Mouse (Mus musculus) lung, adult 2 months (tissue): Measurements from ENCODE around the gene Emilin1.

Experiments used
- CTCF ChIP-seq: fragments of 200-500 bp; IDR thresholded peaks from 2 replicates; pipeline ENCODE4 v1.5.1; 2011; ENCODE audit warnings: mild to moderate bottlenecking, low read length, control low read depth; ENCODE audit not compliant: insufficient read depth
- POLR2A ChIP-seq: fragments of 200-500 bp; IDR thresholded peaks from 2 replicates; pipeline ENCODE4 v1.6.1; 2011; ENCODE audit warnings: low read depth, mild to moderate bottlenecking, control low read depth, low read length, borderline replicate concordance; ENCODE audit errors: extremely low read depth

DNA sequence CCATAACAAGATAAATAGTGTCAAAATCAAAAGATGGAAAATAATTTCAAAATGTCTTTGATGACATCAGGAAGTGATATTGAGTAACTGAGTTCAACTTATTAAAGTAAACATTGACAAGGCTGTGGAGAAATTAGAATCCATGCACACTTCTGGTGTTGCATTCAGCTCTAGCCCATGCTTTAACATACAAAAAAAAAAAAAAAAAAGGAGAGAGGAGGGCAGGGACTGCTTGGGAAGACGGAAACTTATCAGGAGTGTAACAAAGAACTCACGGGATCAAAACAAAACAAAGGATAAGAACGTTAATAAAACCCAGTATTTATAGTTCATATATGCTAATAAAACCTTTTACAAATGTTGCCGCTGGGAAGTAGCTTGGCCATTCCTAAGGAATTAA lies 27.0 kb upstream of the Emilin1 start:
- TF ChIP-seq CTCF, result no peak
- TF ChIP-seq POLR2A, result no peak
